In genomic region chr10:7792254-7792750, GRCm38 (mm10) we compare ENCODE assay signal across 8 mouse cellular contexts. TPM values are rescaled to one million over a fixed set of nuclear protein-coding genes. Genes with fewer than 3 reads are reported as not detected.
DNase-seq lines count a peak whose midpoint lies in the region; ATAC-seq and TF ChIP-seq lines count a peak whose summit lies in the region.

No protein-coding gene starts in this region.

- TF ChIP-seq POLR2A in ES-Bruce4 (IDR thresholded peaks at IDR 0.05; ENCODE audit: insufficient read depth, low read length) = no peak

- DNase-seq in heart, postnatal 4 days = no peak
- no peak for DNase-seq in ovary, postnatal 36 days (ENCODE audit: low spot score)
- no peak for DNase-seq in left cerebral cortex, adult 8-10 months (ENCODE audit: low spot score in 2 of 2)
- DNase-seq in testis, postnatal 10 days (ENCODE audit: low spot score) = no peak

- H3K9ac ChIP-seq in heart, embryonic 11.5 days (ENCODE audit: low read depth, low read length) = peak overlapping the region; percentile 84
- H3K9ac ChIP-seq in ES-Bruce4 (ENCODE audit: low read depth, poor library complexity, severe bottlenecking) = peak overlapping the region; percentile 81

- peak; percentile 24; the same call in 1 of the 2 replicates for ATAC-seq in heart, embryonic 11.5 days (replicated peaks; ENCODE audit: insufficient number of reproducible peaks, low FRiP score, low TSS enrichment)
- peak; percentile 25 to 61; a peak in 2 of 4 replicates for ATAC-seq in hematopoietic stem cell, adult 5-6 weeks (replicated peaks in 1 of 2; ENCODE audit: insufficient read depth in 1 of 2, low FRiP score in 2 of 2, low TSS enrichment in 1 of 2, low read depth in 1 of 2, poor library complexity in 2 of 2, severe bottlenecking in 2 of 2)
- peak; percentile 25; the same call in 1 of the 2 replicates for ATAC-seq in megakaryocyte, adult 5-6 weeks (ENCODE audit: poor library complexity, severe bottlenecking)

- peak overlapping the region; percentile 79 for H3K4me2 ChIP-seq in heart, embryonic 11.5 days

- H3K4me3 ChIP-seq in heart, embryonic 11.5 days (ENCODE audit: low read depth, low read length) = peak overlapping the region; percentile 85
- H3K4me3 ChIP-seq in ES-Bruce4 (ENCODE audit: low read depth, low read length) = peak overlapping the region; percentile 96

- TF ChIP-seq EP300 in ES-Bruce4 (IDR thresholded peaks at IDR 0.05; ENCODE audit: insufficient read depth, low read depth, low read length) = no peak

- H3K27me3 ChIP-seq in heart, embryonic 11.5 days (ENCODE audit: control insufficient read depth, insufficient read depth, low read length) = no peaks in the 10 kb centered on the region
- no peaks in the 10 kb centered on the region for H3K27me3 ChIP-seq in ES-Bruce4 (ENCODE audit: control insufficient read depth, insufficient read depth, low read length, poor library complexity, severe bottlenecking)

- H3K27ac ChIP-seq in heart, embryonic 11.5 days (ENCODE audit: low read depth, low read length) = peak overlapping the region; percentile 42; the same call in 1 of the 2 replicates
- no peak overlapping the region for H3K27ac ChIP-seq in ES-Bruce4 (ENCODE audit: insufficient read depth, low read length)

- 1% methylated on average over 10 of the region's 10 CpGs for WGBS in heart, embryonic 11.5 days (ENCODE audit: insufficient replicate concordance)

- no peak for TF ChIP-seq CTCF in ES-Bruce4 (IDR thresholded peaks at IDR 0.05; ENCODE audit: low read depth, low read length)

- H3K4me1 ChIP-seq in heart, embryonic 11.5 days (ENCODE audit: control insufficient read depth, insufficient read depth, low read length) = peaks cover 8% of the 10 kb centered on the region
- H3K4me1 ChIP-seq in ES-Bruce4 (ENCODE audit: control insufficient read depth, insufficient read depth, low read length) = no peaks in the 10 kb centered on the region

- H3K9me3 ChIP-seq in heart, embryonic 11.5 days (replicated peaks; ENCODE audit: control insufficient read depth, low read length) = no peaks in the 10 kb centered on the region
- no peaks in the 10 kb centered on the region for H3K9me3 ChIP-seq in ES-Bruce4 (replicated peaks; ENCODE audit: control insufficient read depth, insufficient read depth, low read length, poor library complexity, severe bottlenecking)

- peaks cover 15% of the 10 kb centered on the region for H3K36me3 ChIP-seq in heart, embryonic 11.5 days (ENCODE audit: control insufficient read depth, insufficient read depth, low read length)
- H3K36me3 ChIP-seq in ES-Bruce4 (ENCODE audit: control insufficient read depth, insufficient read depth, low read length, poor library complexity, severe bottlenecking) = peaks cover 18% of the 10 kb centered on the region

RNA-seq across cellular contexts. Expression of gene Ginm1, which starts 0.3 kb away (rescaled TPM):
- 74.3 and 77.2 TPM in 2 replicates for polyA plus RNA-seq in heart, embryonic 11.5 days (2014; fragmentation: Nextera tagmentation; extraction: Ambion mirVana)
- total RNA-seq in heart, postnatal 4 days (2021) = 10 to 100 TPM; 56.9 to 65.3 TPM
- 33.6 and 39.9 TPM in 2 replicates for polyA plus RNA-seq in ES-Bruce4 (2011; ENCODE audit: insufficient read depth, insufficient read length, low read depth, missing spikeins)
- 56.9 and 73.2 TPM in 2 replicates for total RNA-seq in hematopoietic stem cell, adult 5-6 weeks (2017)
- 47.8 and 54.0 TPM in 2 replicates for total RNA-seq in megakaryocyte, adult 5-6 weeks (2015)
- total RNA-seq in megakaryocyte, adult 5-6 weeks (2017) = 58.8 and 74.6 TPM in 2 replicates
- total RNA-seq in left cerebral cortex, adult 8-10 months (2022) = 10 to 100 TPM; 15.0 to 24.4 (median 17.5) TPM

RNA-seq across cellular contexts. Expression of gene Ppil4, which starts 0.4 kb away (rescaled TPM):
- polyA plus RNA-seq in heart, embryonic 11.5 days (2014; fragmentation: Nextera tagmentation; extraction: Ambion mirVana) = 33.7 and 35.5 TPM in 2 replicates
- 10 to 100 TPM; 19.0 to 20.8 TPM for total RNA-seq in heart, postnatal 4 days (2021)
- 42.3 and 42.7 TPM in 2 replicates for polyA plus RNA-seq in ES-Bruce4 (2011; ENCODE audit: insufficient read depth, insufficient read length, low read depth, missing spikeins)
- 99.6 and 101 TPM in 2 replicates for total RNA-seq in hematopoietic stem cell, adult 5-6 weeks (2017)
- total RNA-seq in megakaryocyte, adult 5-6 weeks (2015) = 36.4 and 39.4 TPM in 2 replicates
- 73.5 and 79.8 TPM in 2 replicates for total RNA-seq in megakaryocyte, adult 5-6 weeks (2017)
- 10 to 100 TPM; 28.9 to 31.2 (median 29.8) TPM for total RNA-seq in left cerebral cortex, adult 8-10 months (2022)

RNA-seq across cellular contexts. Expression of gene Zc3h12d, which starts 40.0 kb away (rescaled TPM):
- 0.07 and 0.18 TPM in 2 replicates for polyA plus RNA-seq in heart, embryonic 11.5 days (2014; fragmentation: Nextera tagmentation; extraction: Ambion mirVana)
- under 1 TPM; 0.20 to 0.26 TPM for total RNA-seq in heart, postnatal 4 days (2021)
- polyA plus RNA-seq in ES-Bruce4 (2011; ENCODE audit: insufficient read depth, insufficient read length, low read depth, missing spikeins) = not detected in 2 replicates
- 1.4 and 2.8 TPM in 2 replicates for total RNA-seq in hematopoietic stem cell, adult 5-6 weeks (2017)
- total RNA-seq in megakaryocyte, adult 5-6 weeks (2015) = 5.3 and 7.3 TPM in 2 replicates
- 9.3 and 11.3 TPM in 2 replicates for total RNA-seq in megakaryocyte, adult 5-6 weeks (2017)
- total RNA-seq in left cerebral cortex, adult 8-10 months (2022) = under 1 TPM in 3 of 4 experiments, not detected in 1; 0.12 to 0.25 (median 0.23) TPM
